Mouse (Mus musculus) heart, embryonic 12.5 days (tissue): ENCODE measurements around the gene Cd2ap. TPM values are rescaled to one million over a fixed set of nuclear protein-coding genes. Genes with fewer than 3 reads are reported as not detected.
"Not testable (repeated sequence)": the region's sequence is repeated elsewhere in the genome, so short reads cannot be mapped to it uniquely, and the experiment has no call there.

Source experiments
- ATAC-seq: fragments of 200-750 bp; cut with Nextera tagmentation; 2 replicates; pipeline ENCODE4 v1.8.0; 2017; ENCODE audit warnings: moderate TSS enrichment, moderate library complexity; ENCODE audit not compliant: insufficient number of reproducible peaks, low FRiP score
- H3K27ac ChIP-seq: fragments of 300-500 bp; sonication (generic); 2 replicates; pipeline ENCODE4 v1.5.1; 2016; ENCODE audit warnings: mild to moderate bottlenecking, moderate library complexity; ENCODE audit not compliant: poor library complexity, severe bottlenecking
- H3K27me3 ChIP-seq: fragments of 300-500 bp; sonication (generic); replicated peaks from 2 replicates; pipeline ENCODE4 v1.6.1; 2016; ENCODE audit warnings: mild to moderate bottlenecking, moderate library complexity
- H3K36me3 ChIP-seq: fragments of 300-500 bp; sonication (generic); 2 replicates; pipeline ENCODE4 v1.6.1; 2016; ENCODE audit warnings: mild to moderate bottlenecking, moderate library complexity
- H3K4me1 ChIP-seq: fragments of 300-500 bp; sonication (generic); replicated peaks from 2 replicates; pipeline ENCODE4 v1.6.1; 2016; ENCODE audit warnings: mild to moderate bottlenecking
- H3K4me2 ChIP-seq: fragments of 300-500 bp; sonication (generic); 2 replicates; pipeline ENCODE4 v1.6.1; 2016; ENCODE audit warnings: mild to moderate bottlenecking, moderate library complexity
- H3K4me3 ChIP-seq: fragments of 300-500 bp; sonication (generic); 2 replicates; pipeline ENCODE4 v1.5.1; 2016; ENCODE audit warnings: mild to moderate bottlenecking
- H3K9ac ChIP-seq: fragments of 300-500 bp; sonication (generic); 2 replicates; pipeline ENCODE4 v1.6.1; 2016; ENCODE audit warnings: mild to moderate bottlenecking, moderate library complexity
- H3K9me3 ChIP-seq: fragments of 300-500 bp; sonication (generic); replicated peaks from 2 replicates; pipeline ENCODE4 v1.6.1; 2016; ENCODE audit warnings: mild to moderate bottlenecking, moderate library complexity
- WGBS: fragments of 180-500 bp; shearing (Covaris S2); methylation state at CpG from one replicate; pipeline ENCODE4 v1.1.7; 2016; 5-methylcytosine and 5-hydroxymethylcytosine counted together
- polyA plus RNA-seq: library from polyadenylated mRNA; unstranded; fragments of >200 nt; fragmentation: Nextera tagmentation; extraction: Ambion mirVana; gene quantifications from 2 replicates; pipeline ENCODE4 v1.2.1, GENCODE M21; 2016

Cd2ap gene
- 20.2 and 21.8 TPM in 2 replicates for polyA plus RNA-seq

DNA sequence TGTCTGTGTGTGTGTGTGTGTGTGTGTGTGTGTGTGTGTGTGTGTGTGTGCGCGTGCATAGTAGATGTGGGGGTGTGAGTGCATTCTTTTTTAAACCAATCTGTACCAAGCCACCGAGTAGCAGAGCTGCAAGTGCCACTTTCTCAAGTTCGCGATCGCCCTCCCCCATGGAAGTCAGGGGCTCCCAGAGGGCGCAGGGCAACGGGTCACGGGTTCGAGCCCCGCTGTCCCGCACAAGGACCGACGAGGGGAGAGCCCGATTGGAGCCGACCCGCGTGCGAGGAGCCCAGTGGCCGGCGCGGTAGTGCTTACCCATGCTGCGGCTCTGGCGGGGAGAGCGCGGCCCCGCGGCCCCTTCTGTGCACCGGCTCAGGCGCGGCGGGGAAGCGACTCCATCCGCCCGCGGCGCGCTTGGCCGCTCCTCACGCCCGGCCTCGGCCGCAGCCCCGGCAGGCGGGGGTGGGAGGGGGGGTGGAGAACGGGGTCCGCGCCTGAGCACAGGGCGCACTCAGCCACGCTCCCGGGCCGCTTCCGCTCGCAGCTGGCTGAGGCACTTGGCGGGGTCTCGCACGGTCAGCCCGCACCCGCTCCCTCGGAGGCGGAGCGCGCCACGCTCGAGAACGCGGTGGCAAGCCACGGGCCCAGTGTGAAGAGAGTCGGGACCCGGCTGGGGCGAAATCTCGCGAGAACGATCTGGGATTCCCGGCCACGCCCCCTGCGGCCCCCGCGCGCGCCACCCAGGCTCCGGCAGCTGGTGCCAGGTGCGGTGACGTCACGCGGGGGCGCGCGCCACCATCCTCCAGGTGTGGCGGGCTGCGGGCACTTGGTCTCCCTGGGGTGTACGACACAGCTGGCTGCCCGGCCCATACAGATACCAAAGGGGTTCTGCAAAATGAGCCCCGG, at the start of gene Cd2ap:
Gene Cd2ap, minus strand, starts transcription at position 665 of the 903 bp plus-strand sequence.
- H3K27ac ChIP-seq: peak within 1 kb of the TSS; percentile 97
- H3K9ac ChIP-seq: peak within 1 kb of the TSS; percentile 96
- H3K27me3 ChIP-seq: no peaks in the 10 kb centered on the region
- WGBS: under 1% methylated on average over 90 of the region's 94 CpGs
- peaks cover 21% of the 10 kb centered on the region for H3K4me1 ChIP-seq
- H3K36me3 ChIP-seq: no peaks in the 10 kb centered on the region
- ATAC-seq: peak; percentile 96
- no peaks in the 10 kb centered on the region for H3K9me3 ChIP-seq
- peak within 1 kb of the TSS; percentile 77 for H3K4me2 ChIP-seq
- peak within 1 kb of the TSS; percentile 95 for H3K4me3 ChIP-seq

DNA sequence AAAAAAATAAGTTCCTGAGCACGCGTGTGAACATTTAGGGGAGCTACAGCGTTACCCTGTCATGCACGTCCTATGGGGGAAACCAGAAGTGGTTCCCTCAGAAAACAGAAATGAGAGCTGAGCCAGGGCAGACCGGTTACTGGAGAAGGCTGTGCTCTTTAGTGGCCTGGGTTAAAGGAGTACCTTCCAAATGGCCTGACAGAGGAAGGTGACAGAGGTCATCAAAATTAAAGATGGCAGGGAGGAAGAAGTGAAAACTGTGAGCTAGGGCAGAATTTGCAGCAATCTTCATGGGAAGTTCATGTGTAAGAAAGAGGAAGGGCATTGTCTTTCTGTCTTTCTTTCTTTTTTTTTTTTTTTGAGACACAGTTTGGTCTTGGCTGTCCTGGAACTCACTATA, 48.3 kb upstream of the Cd2ap start:
- WGBS: 80% methylated on average over 5 of the region's 5 CpGs
- Histone ChIP-seq H3K4me1 (peaks cover 16% of the 10 kb centered on the region), H3K27ac (no peak overlapping the region), H3K36me3 (no peaks in the 10 kb centered on the region), H3K27me3 (no peaks in the 10 kb centered on the region), H3K4me3 (no peak overlapping the region), H3K4me2 (no peak overlapping the region), H3K9ac (no peak overlapping the region), H3K9me3 (no peaks in the 10 kb centered on the region)
- no peak for ATAC-seq

DNA sequence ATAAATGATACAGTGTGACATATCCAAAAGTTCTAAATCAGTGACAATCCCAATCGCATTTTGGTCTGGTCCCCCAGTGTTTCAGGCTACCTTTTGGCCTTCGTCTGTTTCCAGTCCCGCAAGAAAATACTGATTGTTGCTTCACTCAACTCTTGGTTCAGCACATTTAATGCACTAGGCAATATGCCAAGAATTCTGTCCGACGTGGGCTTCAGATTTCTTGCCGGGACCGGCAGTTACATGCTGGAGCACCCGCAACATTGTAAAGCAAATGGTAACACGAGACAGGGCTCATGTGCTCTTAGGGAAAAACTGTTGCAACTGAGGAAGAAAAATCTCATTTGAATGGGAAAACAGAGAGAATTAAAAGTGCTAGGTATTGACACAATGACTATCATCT, 42.3 kb upstream of the Cd2ap start:
- H3K36me3 ChIP-seq: no peaks in the 10 kb centered on the region
- no peaks in the 10 kb centered on the region for H3K27me3 ChIP-seq
- no peaks in the 10 kb centered on the region for H3K9me3 ChIP-seq
- H3K27ac ChIP-seq: no peak overlapping the region
- no peak overlapping the region for H3K4me3 ChIP-seq
- H3K4me2 ChIP-seq: no peak overlapping the region
- H3K9ac ChIP-seq: no peak overlapping the region
- no peak for ATAC-seq
- H3K4me1 ChIP-seq: no peaks in the 10 kb centered on the region
- WGBS: 73% methylated on average over 9 of the region's 9 CpGs

DNA sequence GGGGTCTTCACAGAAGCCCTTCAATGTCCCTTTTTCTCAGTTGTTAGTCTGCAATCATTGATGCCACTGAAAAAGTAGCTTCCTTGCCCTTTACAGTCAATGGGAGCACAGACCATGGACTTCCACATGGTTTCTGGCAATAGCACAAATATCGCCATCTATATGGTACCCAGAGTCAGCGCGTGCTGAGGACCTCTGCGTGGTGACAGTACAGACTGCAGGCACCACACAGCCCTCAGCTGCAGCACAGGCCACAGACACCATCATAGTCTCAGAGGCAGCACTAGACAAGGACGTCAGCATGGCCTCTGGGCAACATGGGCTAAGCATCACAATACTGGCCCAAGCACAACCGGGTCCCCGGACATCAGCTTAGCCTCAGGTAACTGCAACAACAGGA, 38.3 kb upstream of the Cd2ap start:
- H3K9me3 ChIP-seq: no peaks in the 10 kb centered on the region
- no peaks in the 10 kb centered on the region for H3K4me1 ChIP-seq
- H3K27ac ChIP-seq: no peak overlapping the region
- no peak overlapping the region for H3K4me3 ChIP-seq
- no peak for ATAC-seq
- no peak overlapping the region for H3K9ac ChIP-seq
- 75% methylated on average over 7 of the region's 7 CpGs for WGBS
- no peaks in the 10 kb centered on the region for H3K27me3 ChIP-seq
- H3K4me2 ChIP-seq: no peak overlapping the region
- H3K36me3 ChIP-seq: no peaks in the 10 kb centered on the region

DNA sequence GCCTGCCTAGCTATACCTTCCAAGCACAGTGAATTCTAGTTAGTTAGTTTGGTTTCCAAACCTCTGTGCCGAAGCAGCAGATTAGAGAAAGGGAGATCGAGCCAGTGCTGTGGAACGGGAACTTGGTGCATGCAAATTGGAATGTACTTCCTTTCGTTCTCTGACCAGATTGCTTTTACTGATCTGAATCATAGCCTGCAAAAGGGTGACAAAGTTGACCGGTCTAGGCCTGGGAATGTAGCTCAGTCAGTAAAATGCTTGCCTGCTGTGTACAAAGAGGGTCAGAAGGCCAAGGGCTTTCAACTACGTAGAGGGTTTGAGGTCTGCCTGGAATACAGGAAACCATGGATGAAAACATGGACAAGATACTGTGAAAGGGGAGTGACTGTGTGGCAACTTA, 35.7 kb upstream of the Cd2ap start:
- Histone ChIP-seq H3K9me3 (no peaks in the 10 kb centered on the region), H3K27ac (no peak overlapping the region), H3K36me3 (no peaks in the 10 kb centered on the region), H3K4me2 (no peak overlapping the region), H3K27me3 (no peaks in the 10 kb centered on the region), H3K9ac (no peak overlapping the region), H3K4me3 (no peak overlapping the region), H3K4me1 (no peaks in the 10 kb centered on the region)
- ATAC-seq: no peak
- WGBS: 68% methylated on average over 6 of the region's 6 CpGs

DNA sequence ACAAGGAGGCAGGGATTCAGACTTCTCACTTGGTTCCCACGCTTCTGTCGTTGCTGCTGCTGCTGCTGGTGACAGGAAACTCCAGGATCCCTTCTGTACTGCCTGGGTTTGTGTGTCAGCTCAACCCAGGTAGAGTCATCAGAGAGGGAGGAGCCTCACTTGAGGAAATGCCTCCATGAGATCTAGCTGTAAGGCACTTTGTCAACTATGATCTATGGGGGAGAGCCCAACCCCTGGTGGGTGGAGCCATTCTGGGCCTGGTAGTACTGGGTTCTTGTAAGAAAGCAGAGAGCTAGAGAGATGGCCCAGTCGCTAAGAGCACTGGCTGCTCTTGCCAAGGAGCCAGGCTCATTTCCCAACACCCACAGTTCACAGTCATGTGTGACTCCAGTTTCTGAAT, 34.0 kb upstream of the Cd2ap start:
- H3K27ac ChIP-seq: no peak overlapping the region
- no peaks in the 10 kb centered on the region for H3K9me3 ChIP-seq
- no peak for ATAC-seq
- H3K36me3 ChIP-seq: no peaks in the 10 kb centered on the region
- H3K4me2 ChIP-seq: no peak overlapping the region
- no peaks in the 10 kb centered on the region for H3K4me1 ChIP-seq
- no peaks in the 10 kb centered on the region for H3K27me3 ChIP-seq
- no peak overlapping the region for H3K9ac ChIP-seq
- 67% methylated on average over 3 of the region's 3 CpGs for WGBS
- no peak overlapping the region for H3K4me3 ChIP-seq

DNA sequence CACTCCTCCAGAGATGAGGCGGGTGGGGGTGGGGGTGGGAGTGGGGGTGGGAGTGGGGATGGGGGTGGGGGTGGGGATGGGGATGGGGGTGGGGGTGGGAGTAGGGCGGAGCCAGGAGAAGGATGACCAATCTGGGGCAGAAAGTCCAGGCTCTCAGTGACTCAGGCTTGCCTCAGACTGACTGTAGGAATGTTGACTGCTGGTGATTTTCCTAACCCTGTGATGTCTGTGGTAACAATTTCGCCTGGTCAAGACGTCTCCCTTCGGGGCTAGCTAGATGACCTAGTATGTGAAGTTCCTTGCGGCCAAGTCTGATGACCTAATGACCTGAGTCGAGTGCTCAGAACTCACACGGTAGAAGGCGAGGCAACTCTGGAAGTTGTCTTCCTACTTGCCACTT, 32.9 kb upstream of the Cd2ap start:
- Histone ChIP-seq H3K27me3 (no peaks in the 10 kb centered on the region), H3K9ac (no peak overlapping the region), H3K4me2 (no peak overlapping the region), H3K4me3 (no peak overlapping the region), H3K27ac (no peak overlapping the region), H3K4me1 (no peaks in the 10 kb centered on the region), H3K36me3 (no peaks in the 10 kb centered on the region), H3K9me3 (no peaks in the 10 kb centered on the region)
- WGBS: 62% methylated on average over 9 of the region's 9 CpGs
- ATAC-seq: no peak

DNA sequence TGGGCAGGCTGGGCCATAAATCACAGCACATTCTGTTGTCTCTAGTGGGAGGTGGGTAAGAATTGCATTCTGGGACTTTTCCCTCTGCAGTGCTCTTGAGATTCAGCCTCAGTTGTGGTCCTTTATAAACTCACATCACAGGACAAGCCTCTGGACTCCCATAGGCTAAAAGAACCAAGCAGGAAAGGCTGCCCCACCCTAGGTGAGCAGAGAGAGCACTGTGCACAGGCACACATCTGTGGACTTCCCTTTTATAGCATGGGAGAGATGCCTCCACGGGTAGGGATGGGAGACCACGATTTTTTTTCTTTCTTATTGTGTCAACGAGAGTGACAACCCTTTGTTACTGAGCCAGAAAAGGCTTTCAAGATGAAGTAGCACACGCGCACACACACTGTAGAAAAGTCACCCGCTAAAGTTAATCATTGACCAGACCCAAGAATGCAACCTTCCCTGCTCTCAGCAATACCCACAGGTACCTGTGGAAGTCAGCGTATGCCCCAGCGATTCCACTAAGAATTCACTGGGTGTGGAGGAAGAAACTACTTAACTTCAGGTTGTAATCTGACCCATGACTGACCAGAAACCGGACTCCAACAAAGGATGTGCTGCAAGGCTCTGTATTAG, 32.4 kb upstream of the Cd2ap start:
- Histone ChIP-seq H3K4me3 (no peak overlapping the region), H3K9ac (no peak overlapping the region), H3K9me3 (no peaks in the 10 kb centered on the region), H3K36me3 (no peaks in the 10 kb centered on the region), H3K4me2 (no peak overlapping the region), H3K4me1 (no peaks in the 10 kb centered on the region), H3K27me3 (no peaks in the 10 kb centered on the region), H3K27ac (no peak overlapping the region)
- 68% methylated on average over 9 of the region's 9 CpGs for WGBS
- ATAC-seq: no peak

DNA sequence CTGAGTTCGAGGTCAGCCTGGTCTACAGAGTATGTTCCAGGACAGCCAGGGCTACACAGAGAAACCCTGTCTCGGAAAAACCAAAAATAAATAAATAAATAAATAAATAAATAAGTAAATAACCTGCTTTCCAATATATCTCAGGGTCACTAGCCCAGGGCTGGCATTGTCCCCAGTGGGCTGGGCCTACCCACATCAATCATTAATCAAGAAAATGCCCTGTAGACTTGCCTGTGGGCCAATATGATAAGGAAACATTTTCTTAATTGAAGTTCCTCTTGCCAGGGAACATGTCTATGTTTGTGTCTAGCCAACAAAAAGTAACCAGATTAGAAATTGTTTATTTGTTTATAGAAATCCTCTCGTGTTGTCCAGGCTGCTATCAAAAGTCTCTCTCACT, 31.7 kb upstream of the Cd2ap start:
- H3K9me3 ChIP-seq: no peaks in the 10 kb centered on the region
- H3K36me3 ChIP-seq: no peaks in the 10 kb centered on the region
- H3K9ac ChIP-seq: no peak overlapping the region
- no peak overlapping the region for H3K4me3 ChIP-seq
- no peak overlapping the region for H3K27ac ChIP-seq
- H3K4me2 ChIP-seq: no peak overlapping the region
- H3K4me1 ChIP-seq: no peaks in the 10 kb centered on the region
- no peak for ATAC-seq
- no peaks in the 10 kb centered on the region for H3K27me3 ChIP-seq
- WGBS: 77% methylated on average over 3 of the region's 3 CpGs

DNA sequence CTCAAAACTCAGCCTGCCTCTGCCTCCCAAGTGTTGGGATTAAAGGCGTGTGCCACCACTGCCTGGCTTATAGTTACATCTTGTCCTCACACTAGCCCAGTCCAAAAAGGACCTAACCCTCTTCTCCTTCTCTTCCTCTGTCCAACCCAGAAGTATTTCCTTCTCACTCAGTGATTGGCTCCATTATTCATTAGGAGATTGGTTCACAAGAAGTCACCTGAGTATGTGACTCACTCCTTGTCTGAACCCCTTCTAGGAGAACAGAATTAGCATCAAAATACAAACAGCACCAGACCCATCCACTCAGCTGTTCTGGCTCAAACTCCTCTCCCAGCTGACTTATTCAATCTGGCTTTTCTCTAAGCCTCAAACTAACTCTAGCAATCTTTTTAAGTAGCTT, 30.0 kb upstream of the Cd2ap start:
- not testable (repeated sequence) for H3K9ac ChIP-seq, H3K36me3 ChIP-seq, ATAC-seq, H3K27me3 ChIP-seq, H3K9me3 ChIP-seq, H3K4me2 ChIP-seq, H3K4me3 ChIP-seq, H3K27ac ChIP-seq, H3K4me1 ChIP-seq
- WGBS: 83% methylated on average over 1 of the region's 1 CpGs

DNA sequence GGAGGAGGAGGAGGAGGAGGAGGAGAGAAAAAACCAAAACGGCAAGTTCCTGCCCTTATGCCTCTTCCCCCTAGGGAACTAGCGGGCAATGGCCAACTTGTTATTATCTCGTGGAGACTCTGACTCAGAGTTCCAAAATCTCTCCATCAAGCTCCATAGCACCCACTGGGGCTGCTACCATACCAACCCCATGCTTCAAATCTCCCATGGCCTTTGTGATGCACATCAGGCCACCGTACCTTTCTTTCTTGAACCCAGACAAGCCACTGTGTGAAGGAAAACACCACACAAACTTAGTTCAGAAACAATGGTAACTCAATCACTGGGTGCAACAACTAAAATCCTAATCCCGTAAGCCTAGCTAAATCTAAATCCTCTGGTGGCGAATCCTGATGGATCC, 29.5 kb upstream of the Cd2ap start:
- H3K27me3 ChIP-seq: no peaks in the 10 kb centered on the region
- H3K4me3 ChIP-seq: no peak overlapping the region
- no peak for ATAC-seq
- no peaks in the 10 kb centered on the region for H3K4me1 ChIP-seq
- WGBS: 77% methylated on average over 6 of the region's 6 CpGs
- no peak overlapping the region for H3K4me2 ChIP-seq
- no peak overlapping the region for H3K9ac ChIP-seq
- no peak overlapping the region for H3K27ac ChIP-seq
- no peaks in the 10 kb centered on the region for H3K9me3 ChIP-seq
- no peaks in the 10 kb centered on the region for H3K36me3 ChIP-seq
